Mouse (Mus musculus) gastrocnemius, adult 8-10 months (tissue): ENCODE measurements around the gene Fcer2a. TPM values are rescaled to one million over a fixed set of nuclear protein-coding genes. Genes with fewer than 3 reads are reported as not detected.

Experiments
- DNase-seq, 2 experiments: peaks; one replicate each; pipeline ENCODE4 v3.0.0; 2022; ENCODE audit warnings: low spot score in 2 of 2
- total RNA-seq, 4 experiments: library from RNA; stranded (reverse); gene quantifications; 2 replicates each; pipeline ENCODE4 v1.2.4; 2022

The Fcer2a gene
- total RNA-seq = not detected

GRCm38 (mm10) chr8:3694121-3694520 is at the start of gene Fcer2a:
Gene Fcer2a (minus strand): TSS chr8:3694175.
- DNase-seq = no peak

GRCm38 (mm10) chr8:3736947-3737346 is 43.0 kb upstream of the Fcer2a start:
- DNase-seq = no peak

- DNase-seq = no peak
These were observed 41.6 kb upstream of the Fcer2a start for GRCm38 (mm10) chr8:3735599-3735998.

GRCm38 (mm10) chr8:3734084-3734483 is 40.1 kb upstream of the Fcer2a start:
- DNase-seq = no peak

GRCm38 (mm10) chr8:3721041-3721440 is 27.1 kb upstream of the Fcer2a start:
- DNase-seq = no peak

GRCm38 (mm10) chr8:3720551-3720950 is 26.6 kb upstream of the Fcer2a start, which contains the start of gene Clec4g:
Gene Clec4g (minus strand): TSS chr8:3720651.
- no peak for DNase-seq

GRCm38 (mm10) chr8:3718559-3718958 is 24.6 kb upstream of the Fcer2a start:
- DNase-seq = peak; percentile 14 to 19

GRCm38 (mm10) chr8:3717321-3717954 is 23.5 kb upstream of the Fcer2a start:
- no peak for DNase-seq

- no peak for DNase-seq
These were observed 17.7 kb upstream of the Fcer2a start for GRCm38 (mm10) chr8:3711646-3712045.

- DNase-seq = no peak
These were observed 16.3 kb upstream of the Fcer2a start for GRCm38 (mm10) chr8:3710312-3710711.

- no peak for DNase-seq
These were observed 13.6 kb upstream of the Fcer2a start for GRCm38 (mm10) chr8:3707611-3708010.

GRCm38 (mm10) chr8:3705711-3706110 is 11.7 kb upstream of the Fcer2a start:
- no peak for DNase-seq

GRCm38 (mm10) chr8:3701491-3701890 is 7.5 kb upstream of the Fcer2a start:
- DNase-seq = no peak

- DNase-seq = no peak
These were observed 3.2 kb downstream of the Fcer2a start for GRCm38 (mm10) chr8:3690774-3691173.

- DNase-seq = no peak
These were observed 6.4 kb downstream of the Fcer2a start for GRCm38 (mm10) chr8:3687537-3687936.

GRCm38 (mm10) chr8:3685422-3685821 is 8.6 kb downstream of the Fcer2a start:
- DNase-seq = no peak

- DNase-seq = no peak
These were observed 9.4 kb downstream of the Fcer2a start for GRCm38 (mm10) chr8:3684530-3684929.

- no peak for DNase-seq
These were observed 10.4 kb downstream of the Fcer2a start for GRCm38 (mm10) chr8:3683408-3684176.

GRCm38 (mm10) chr8:3682435-3682834 is 11.5 kb downstream of the Fcer2a start:
- no peak for DNase-seq

- no peak for DNase-seq
These were observed 14.3 kb downstream of the Fcer2a start for GRCm38 (mm10) chr8:3679656-3680055.

GRCm38 (mm10) chr8:3679236-3679635 is 14.7 kb downstream of the Fcer2a start:
- no peak for DNase-seq

- DNase-seq = no peak
These were observed 15.1 kb downstream of the Fcer2a start for GRCm38 (mm10) chr8:3678831-3679230.
